Mouse (Mus musculus) myocyte (in vitro differentiated cells): ENCODE results near the gene Cuzd1.

Experiments used
- CEBPB ChIP-seq: IDR thresholded peaks from 2 replicates; pipeline ENCODE4 v1.6.1; 2011; ENCODE audit warnings: mild to moderate bottlenecking, moderate library complexity; ENCODE audit not compliant: poor library complexity, insufficient read depth, severe bottlenecking
- E2F4 ChIP-seq: IDR thresholded peaks from one replicate; pipeline ENCODE4 v1.6.1; 2011; ENCODE audit warnings: mild to moderate bottlenecking, control low read depth, moderate library complexity; ENCODE audit not compliant: insufficient read depth
- MAX ChIP-seq: IDR thresholded peaks from one replicate; pipeline ENCODE4 v1.6.1; 2011; ENCODE audit warnings: low read depth, mild to moderate bottlenecking, control low read depth
- MYOD1 ChIP-seq, 3 experiments: IDR thresholded peaks; one replicate each; pipeline ENCODE4 v1.6.1; 2011; ENCODE audit warnings: control low read depth in 2 of 3, low read depth in 2 of 3, mild to moderate bottlenecking in 2 of 3, moderate library complexity in 1 of 3; ENCODE audit not compliant: insufficient read length in 2 of 3, control insufficient read depth in 1 of 3
- MYOG ChIP-seq, 3 experiments: IDR thresholded peaks; one replicate each; pipeline ENCODE4 v1.6.1; 2011; ENCODE audit warnings: control low read depth in 2 of 3, low read depth in 2 of 3, mild to moderate bottlenecking in 2 of 3; ENCODE audit not compliant: insufficient read length in 2 of 3, control insufficient read depth in 1 of 3, insufficient read depth in 1 of 3
- POLR2A ChIP-seq: IDR thresholded peaks from one replicate; pipeline ENCODE4 v1.6.1; 2011; ENCODE audit warnings: low read depth, mild to moderate bottlenecking, control low read depth, moderate library complexity; ENCODE audit not compliant: insufficient read length
- POLR2AphosphoS2 ChIP-seq: IDR thresholded peaks from one replicate; pipeline ENCODE4 v1.6.1; 2011; ENCODE audit warnings: low read depth, control low read depth; ENCODE audit not compliant: insufficient read length
- REST ChIP-seq: IDR thresholded peaks from one replicate; pipeline ENCODE4 v1.6.1; 2011; ENCODE audit warnings: mild to moderate bottlenecking, control low read depth, moderate library complexity; ENCODE audit not compliant: insufficient read depth, insufficient read length
- SRF ChIP-seq: IDR thresholded peaks from one replicate; pipeline ENCODE4 v1.6.1; 2011; ENCODE audit warnings: low read depth; ENCODE audit not compliant: control insufficient read depth, insufficient read length
- TCF12 ChIP-seq: IDR thresholded peaks from one replicate; pipeline ENCODE4 v1.6.1; 2011; ENCODE audit warnings: mild to moderate bottlenecking, control low read depth; ENCODE audit not compliant: poor library complexity, insufficient read depth, severe bottlenecking
- TCF3 ChIP-seq: IDR thresholded peaks from one replicate; pipeline ENCODE4 v1.6.1; 2011; ENCODE audit warnings: low read depth, control low read depth; ENCODE audit not compliant: insufficient read length
- USF1 ChIP-seq: IDR thresholded peaks from one replicate; pipeline ENCODE4 v1.6.1; 2011; ENCODE audit warnings: low read depth, mild to moderate bottlenecking, control low read depth, moderate library complexity

GRCm38 (mm10) chr7:131356105-131356504, 34.0 kb upstream of the Cuzd1 start:
- TF ChIP-seq USF1 = no peak
- TF ChIP-seq POLR2AphosphoS2 = no peak
- TF ChIP-seq POLR2A = no peak
- TF ChIP-seq MAX = no peak
- no peak for TF ChIP-seq TCF3
- no peak for TF ChIP-seq TCF12
- no peak for TF ChIP-seq E2F4
- no peak for TF ChIP-seq REST
- no peak for TF ChIP-seq MYOG (IDR thresholded peaks at IDR 0.05; ENCODE audit: control insufficient read depth in 1 of 3, insufficient read depth in 1 of 3, insufficient read length in 2 of 3, low read depth in 2 of 3)
- no peak for TF ChIP-seq CEBPB
- no peak for TF ChIP-seq MYOD1 (IDR thresholded peaks at IDR 0.05; ENCODE audit: control insufficient read depth in 1 of 3, insufficient read length in 2 of 3, low read depth in 2 of 3)
- TF ChIP-seq SRF = no peak
